8 mouse cellular contexts compared by ENCODE assay signal in genomic region chr10:40258401-40258966, GRCm38 (mm10). TPM values are rescaled to one million over a fixed set of nuclear protein-coding genes. Genes with fewer than 3 reads are reported as not detected.
DNase-seq lines count a peak whose midpoint lies in the region; ATAC-seq and TF ChIP-seq lines count a peak whose summit lies in the region.

No protein-coding gene starts in this region.

- TF ChIP-seq CTCF in MEL (IDR thresholded peaks at IDR 0.05 in 2 of 3, conservative IDR thresholded peaks at IDR 0.05 in 1 of 3; ENCODE audit: control insufficient read depth in 1 of 3, insufficient read depth in 1 of 3, low read depth in 2 of 3, low read length in 3 of 3, poor library complexity in 1 of 3, severe bottlenecking in 1 of 3) = peak in 1 of 3 experiments; percentile 18; a peak in 1 of 6 replicates
- peak; percentile 71 for TF ChIP-seq CTCF in forebrain, postnatal 0 days (IDR thresholded peaks at IDR 0.05; ENCODE audit: low read depth)

- peaks cover 0 to 13% of the 10 kb centered on the region in 2 experiments; a peak in 2 of 4 replicates for H3K4me1 ChIP-seq in MEL (ENCODE audit: control insufficient read depth in 1 of 2, insufficient read depth in 2 of 2, low read length in 2 of 2)
- 0 out of 2 replicates have a peak, but pooled peaks cover 4% of the 10 kb centered on the region for H3K4me1 ChIP-seq in forebrain, postnatal 0 days (ENCODE audit: insufficient read depth)

- under 1% methylated on average over 12 of the region's 12 CpGs for WGBS in forebrain, postnatal 0 days

- ATAC-seq in forebrain, postnatal 0 days = peak; percentile 84
- peak; percentile 75 to 76 for ATAC-seq in hematopoietic stem cell, adult 5-6 weeks (replicated peaks in 1 of 2; ENCODE audit: insufficient read depth in 1 of 2, low FRiP score in 2 of 2, low TSS enrichment in 1 of 2, low read depth in 1 of 2, poor library complexity in 2 of 2, severe bottlenecking in 2 of 2)

- H3K36me3 ChIP-seq in MEL (ENCODE audit: control insufficient read depth in 1 of 2, insufficient read depth in 2 of 2, low read length in 2 of 2) = peaks cover 0 to 8% of the 10 kb centered on the region in 2 experiments; a peak in 2 of 4 replicates
- peaks cover 10% of the 10 kb centered on the region for H3K36me3 ChIP-seq in forebrain, postnatal 0 days (ENCODE audit: insufficient read depth)

- no peak for TF ChIP-seq EP300 in MEL (IDR thresholded peaks at IDR 0.05; ENCODE audit: low read depth in 1 of 2, low read length in 2 of 2)

- TF ChIP-seq RAD21 in MEL (IDR thresholded peaks at IDR 0.05; ENCODE audit: low read depth, low read length) = no peak

- H3K9ac ChIP-seq in MEL (ENCODE audit: control insufficient read depth, low read depth, low read length, poor library complexity, severe bottlenecking) = no peak overlapping the region
- peak overlapping the region; percentile 10 for H3K9ac ChIP-seq in forebrain, postnatal 0 days

- peak; percentile 98 to 100 for TF ChIP-seq POLR2A in MEL (IDR thresholded peaks at IDR 0.05; ENCODE audit: control insufficient read depth in 1 of 2, insufficient read depth in 1 of 2, low read depth in 1 of 2, low read length in 2 of 2, poor library complexity in 1 of 2)

- H3K27me3 ChIP-seq in MEL (ENCODE audit: control insufficient read depth in 1 of 2, insufficient read depth in 2 of 2, low read length in 2 of 2) = no peaks in the 10 kb centered on the region
- H3K27me3 ChIP-seq in forebrain, postnatal 0 days (ENCODE audit: insufficient read depth, low read length) = no peaks in the 10 kb centered on the region

- no peak overlapping the region; the same call in 1 of the 2 replicates for H3K27ac ChIP-seq in MEL (ENCODE audit: control insufficient read depth, low read depth, low read length)
- H3K27ac ChIP-seq in forebrain, postnatal 0 days (ENCODE audit: low read depth, low read length) = peak overlapping the region; percentile 94

- H3K4me2 ChIP-seq in forebrain, postnatal 0 days (ENCODE audit: low read depth) = peak overlapping the region; percentile 56

- peak; percentile 99 for DNase-seq in MEL (ENCODE audit: low read depth, low spot score)
- DNase-seq in c-Kit-positive CD71-negative TER-119-negative erythroid progenitor cells, embryonic 14.5 days (ENCODE audit: low read depth) = peak; percentile 97
- DNase-seq in forebrain, postnatal 0 days = peak; percentile 93
- DNase-seq in layer of hippocampus, adult 9-11 months = peak; percentile 63
- peak; percentile 77 for DNase-seq in lung, postnatal 25 days (ENCODE audit: low spot score)
- DNase-seq in retina, embryonic 14.5 days (ENCODE audit: low spot score) = peak; percentile 92
- peak; percentile 68 to 76 for DNase-seq in thymus, postnatal 36 days

- no peak overlapping the region for H3K4me3 ChIP-seq in MEL (ENCODE audit: control insufficient read depth in 1 of 2, insufficient read depth in 1 of 2, low read depth in 2 of 2, low read length in 2 of 2)
- peak overlapping the region; percentile 64 for H3K4me3 ChIP-seq in forebrain, postnatal 0 days (ENCODE audit: low read depth, low read length)

- H3K9me3 ChIP-seq in MEL (replicated peaks; ENCODE audit: insufficient read depth, low read length) = no peaks in the 10 kb centered on the region
- H3K9me3 ChIP-seq in forebrain, postnatal 0 days (ENCODE audit: low read length) = no peaks in the 10 kb centered on the region

- H3K79me2 ChIP-seq in MEL (ENCODE audit: control insufficient read depth, insufficient read depth, low read length, poor library complexity) = peaks cover 2% of the 10 kb centered on the region; the same call in 1 of the 2 replicates

TF ChIP-seq in MEL, 35 proteins besides CTCF, POLR2A, EP300 and RAD21:
- TF ChIP-seq CHD2 (IDR thresholded peaks at IDR 0.05; ENCODE audit: low read length) = no peak
- TF ChIP-seq SMC3 (IDR thresholded peaks at IDR 0.05; ENCODE audit: low read depth, low read length) = no peak
- no peak for TF ChIP-seq NELFE (IDR thresholded peaks at IDR 0.05; ENCODE audit: low read depth, low read length)
- TF ChIP-seq SIN3A (IDR thresholded peaks at IDR 0.05; ENCODE audit: low read length) = no peak
- TF ChIP-seq UBTF (IDR thresholded peaks at IDR 0.05; ENCODE audit: borderline replicate concordance, insufficient read depth, low read depth, low read length) = no peak
- no peak for TF ChIP-seq ZNF384 (IDR thresholded peaks at IDR 0.05; ENCODE audit: low read depth, low read length)
- no peak for TF ChIP-seq POLR2AphosphoS2 (IDR thresholded peaks at IDR 0.05; ENCODE audit: low read length)
- no peak for TF ChIP-seq TCF12 (IDR thresholded peaks at IDR 0.05; ENCODE audit: low read depth, low read length)
- no peak for TF ChIP-seq GABPA (IDR thresholded peaks at IDR 0.05; ENCODE audit: low read depth, low read length)
- TF ChIP-seq MEF2A (IDR thresholded peaks at IDR 0.05; ENCODE audit: extremely low read depth, insufficient replicate concordance, low read depth, low read length, poor library complexity, severe bottlenecking) = no peak
- peak; percentile 100 for TF ChIP-seq POLR2AphosphoS5 (IDR thresholded peaks at IDR 0.05; ENCODE audit: borderline replicate concordance, low read depth, low read length)
- TF ChIP-seq MXI1 (IDR thresholded peaks at IDR 0.05; ENCODE audit: low read depth, low read length) = no peak
- no peak for TF ChIP-seq RCOR1 (IDR thresholded peaks at IDR 0.05; ENCODE audit: low read depth, low read length)
- TF ChIP-seq KAT2A (conservative IDR thresholded peaks at IDR 0.05; ENCODE audit: low read depth, low read length) = no peak
- no peak for TF ChIP-seq MAX (IDR thresholded peaks at IDR 0.05; ENCODE audit: low read length)
- TF ChIP-seq TBP (IDR thresholded peaks at IDR 0.05; ENCODE audit: low read depth, low read length) = peak; percentile 98
- TF ChIP-seq USF2 (IDR thresholded peaks at IDR 0.05; ENCODE audit: borderline replicate concordance in 1 of 2, insufficient read depth in 1 of 2, low read depth in 1 of 2, low read length in 2 of 2) = no peak
- TF ChIP-seq JUND (IDR thresholded peaks at IDR 0.05; ENCODE audit: low read depth, low read length) = no peak
- TF ChIP-seq ZKSCAN1 (IDR thresholded peaks at IDR 0.05; ENCODE audit: low read depth, low read length) = no peak
- TF ChIP-seq GATA1 (IDR thresholded peaks at IDR 0.05; ENCODE audit: low read depth, low read length) = peak; percentile 49
- TF ChIP-seq ETS1 (IDR thresholded peaks at IDR 0.05; ENCODE audit: low read depth, low read length) = no peak

RNA-seq across cellular contexts. Expression of gene Gtf3c6, which starts 0.6 kb away (rescaled TPM):
- total RNA-seq in MEL (2012; rRNA removed) = 41.6 and 42.0 TPM in 2 replicates
- 10 to 100 TPM in 1 of 2 experiments, not detected in 1; 56.6 TPM for polyA plus RNA-seq in MEL (2012; ENCODE audit: insufficient read depth in 1 of 2, insufficient read length in 2 of 2, low read depth in 1 of 2, low replicate concordance in 2 of 2, missing spikeins in 1 of 2)
- 35.0 and 41.9 TPM in 2 replicates for total RNA-seq in forebrain, postnatal 0 days (2014; rRNA removed)
- 45.4 and 55.0 TPM in 2 replicates for polyA plus RNA-seq in forebrain, postnatal 0 days (2015; fragmentation: Nextera tagmentation; extraction: Ambion mirVana)
- total RNA-seq in hematopoietic stem cell, adult 5-6 weeks (2017) = 201 and 321 TPM in 2 replicates

RNA-seq across cellular contexts. Expression of gene Rpf2, which starts 11.6 kb away (rescaled TPM):
- total RNA-seq in MEL (2012; rRNA removed) = 104 and 122 TPM in 2 replicates
- 10 to 100 TPM in 1 of 2 experiments, not detected in 1; 92.8 TPM for polyA plus RNA-seq in MEL (2012; ENCODE audit: insufficient read depth in 1 of 2, insufficient read length in 2 of 2, low read depth in 1 of 2, low replicate concordance in 2 of 2, missing spikeins in 1 of 2)
- 39.9 and 43.9 TPM in 2 replicates for total RNA-seq in forebrain, postnatal 0 days (2014; rRNA removed)
- polyA plus RNA-seq in forebrain, postnatal 0 days (2015; fragmentation: Nextera tagmentation; extraction: Ambion mirVana) = 66.7 and 74.3 TPM in 2 replicates
- total RNA-seq in hematopoietic stem cell, adult 5-6 weeks (2017) = 134 and 215 TPM in 2 replicates

RNA-seq across cellular contexts. Expression of gene Amd1, which starts 43.5 kb away (rescaled TPM):
- 84.7 and 102 TPM in 2 replicates for total RNA-seq in MEL (2012; rRNA removed)
- 10 to 100 TPM in 1 of 2 experiments, not detected in 1; 81.2 TPM for polyA plus RNA-seq in MEL (2012; ENCODE audit: insufficient read depth in 1 of 2, insufficient read length in 2 of 2, low read depth in 1 of 2, low replicate concordance in 2 of 2, missing spikeins in 1 of 2)
- total RNA-seq in forebrain, postnatal 0 days (2014; rRNA removed) = 73.9 and 75.1 TPM in 2 replicates
- 35.0 and 38.0 TPM in 2 replicates for polyA plus RNA-seq in forebrain, postnatal 0 days (2015; fragmentation: Nextera tagmentation; extraction: Ambion mirVana)
- total RNA-seq in hematopoietic stem cell, adult 5-6 weeks (2017) = 181 and 193 TPM in 2 replicates
